Mouse (Mus musculus) liver, embryonic 14.5 days (tissue): ENCODE data around the gene Spindoc.

ENCODE experiments used
- CTCF ChIP-seq: IDR thresholded peaks from 2 replicates; pipeline ENCODE4 v1.5.1; 2016; ENCODE audit warnings: antibody characterized with exemption, low read depth, control low read depth
- EP300 ChIP-seq: IDR thresholded peaks from 2 replicates; pipeline ENCODE4 v1.6.1; 2016; ENCODE audit warnings: antibody characterized with exemption, low read depth

GRCm38 (mm10) chr19:7349993-7350392, 32.8 kb downstream of the Spindoc start:
- no peak for TF ChIP-seq EP300
- TF ChIP-seq CTCF = no peak
